Mouse (Mus musculus) mouse trophoblast stem cell (cell line): ENCODE measurements around the gene Hist1h1e.

ENCODE experiments used
- in situ Hi-C, 2 experiments: fragments of 300-500 bp; cut with MseI, MboI; formaldehyde crosslinking; loops; 2 replicates in 1 of 2; 3 replicates in 1 of 2; pipeline ENCODE4 v1.15.1; 2025

Gene Hist1h1e

GRCm38 (mm10) chr13:23622175-23622671 is at the start of gene Hist1h1e:
Gene Hist1h1e, minus strand, starts transcription at chr13:23622558.
- in situ Hi-C loops, result loop anchor here in 1 of 2 experiments (10.0 kb wide), 1 partner anchor 53 kb away; no protein-coding TSS in a partner anchor

DNA sequence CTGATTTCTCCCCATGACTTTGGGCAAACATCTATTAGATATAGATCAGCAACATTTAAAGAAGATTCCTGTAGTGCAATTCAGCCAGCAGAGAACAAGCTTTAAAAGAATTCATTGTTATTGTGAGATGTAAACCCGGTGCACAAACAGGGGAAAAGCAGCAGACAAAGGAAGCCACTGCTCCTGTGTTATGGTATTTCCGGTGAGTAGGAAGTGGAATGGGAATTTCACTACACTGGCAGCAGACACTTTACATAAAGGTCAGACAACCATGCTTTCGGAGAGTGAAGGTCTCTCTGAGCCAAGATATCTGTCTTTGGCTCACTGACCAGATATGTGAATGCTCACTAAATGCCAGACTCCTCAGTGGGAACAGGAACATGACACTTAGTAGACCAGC is 40.2 kb upstream of the Hist1h1e start:
- in situ Hi-C loops, result no loop called here

- in situ Hi-C loops, result no loop called here
These were observed 37.4 kb upstream of the Hist1h1e start for GRCm38 (mm10) chr13:23659636-23660366.

GRCm38 (mm10) chr13:23630653-23631052 is 8.3 kb upstream of the Hist1h1e start:
- in situ Hi-C loops, result loop anchor here in 1 of 2 experiments (5.0 kb wide), 1 partner anchor 62 kb away; no protein-coding TSS in a partner anchor

GRCm38 (mm10) chr13:23622861-23623450 is 598 bp upstream of the Hist1h1e start:
- in situ Hi-C loops, result loop anchor here in 1 of 2 experiments (10.0 kb wide), 1 partner anchor 52 kb away; no protein-coding TSS in a partner anchor

GRCm38 (mm10) chr13:23621532-23622174 is 705 bp downstream of the Hist1h1e start:
- in situ Hi-C loops, result loop anchor here in 1 of 2 experiments (10.0 kb wide), 1 partner anchor 53 kb away; no protein-coding TSS in a partner anchor

DNA sequence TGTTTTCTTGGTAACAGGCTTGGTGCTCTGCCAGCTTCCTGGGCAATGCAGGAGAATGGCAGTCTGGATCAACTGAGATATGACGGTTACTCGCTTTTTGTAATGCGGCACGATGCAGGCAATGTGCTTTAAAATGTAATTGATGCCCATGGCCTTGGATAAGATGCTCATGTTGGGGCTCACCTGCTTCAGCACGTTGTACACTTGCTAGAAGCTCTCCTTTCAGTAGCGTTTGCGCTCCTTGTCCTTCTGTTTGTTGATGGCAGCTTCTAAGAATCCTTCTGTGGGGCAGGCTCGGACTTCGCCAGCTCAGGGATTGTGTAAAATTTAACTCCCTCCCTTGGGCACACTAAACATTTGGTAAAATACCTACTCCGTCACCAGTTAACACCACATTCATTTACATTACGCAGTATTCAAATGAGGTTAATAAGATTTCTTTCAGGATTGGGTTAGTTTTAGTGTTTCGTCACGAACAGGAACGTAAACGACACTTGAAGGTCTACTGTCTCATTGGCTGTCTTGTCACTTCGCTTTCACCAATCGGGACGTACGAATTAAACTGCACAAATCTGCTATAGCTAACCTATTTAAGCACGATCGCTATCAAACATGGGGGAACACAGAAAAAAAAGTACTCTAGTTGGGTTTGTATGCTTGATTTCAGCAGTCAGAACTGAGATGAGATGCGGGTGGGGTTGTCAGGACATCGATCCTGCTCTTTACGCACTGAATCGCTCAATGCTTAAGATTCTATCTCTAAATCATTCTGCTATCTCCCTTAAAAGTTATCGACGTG is 1.4 kb downstream of the Hist1h1e start, which contains the start of gene Hist1h2be:
Gene Hist1h2be, minus strand, starts transcription at position 392 of the 799 bp plus-strand sequence.
- in situ Hi-C loops, result loop anchor here in 1 of 2 experiments (10.0 kb wide), 1 partner anchor 54 kb away; no protein-coding TSS in a partner anchor

DNA sequence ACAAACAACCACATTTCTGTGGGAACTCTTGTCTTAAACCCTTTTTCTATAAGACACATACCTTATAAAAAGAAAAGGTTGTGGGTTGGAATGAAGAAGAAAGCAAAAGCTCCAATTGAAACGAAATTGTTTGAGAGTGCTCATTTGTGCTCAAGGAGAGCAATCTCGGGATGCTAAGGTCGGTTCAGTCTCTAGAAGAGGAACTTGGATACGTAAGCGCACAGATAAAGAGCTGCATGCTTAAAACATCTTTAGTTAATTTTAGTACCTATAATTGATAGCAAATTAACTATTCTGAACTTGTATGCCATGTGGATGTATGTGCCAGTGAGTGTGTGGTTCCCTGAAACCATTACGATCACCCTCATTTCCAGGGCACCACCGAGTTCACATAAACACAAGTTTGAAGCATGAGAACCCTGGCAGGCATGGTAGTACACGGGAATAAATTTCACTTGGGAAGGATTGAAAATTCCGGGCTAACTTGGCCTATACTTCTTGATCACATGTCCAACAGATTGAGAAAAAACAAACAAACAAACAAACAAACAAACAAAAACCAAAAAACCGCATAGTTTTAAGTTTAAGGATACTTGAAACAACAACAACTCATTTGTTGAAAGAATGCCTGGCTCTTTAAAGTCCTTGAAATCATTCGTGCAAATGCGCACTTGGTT is 2.2 kb downstream of the Hist1h1e start:
- in situ Hi-C loops, result loop anchor here in 1 of 2 experiments (10.0 kb wide), 1 partner anchor 55 kb away; no protein-coding TSS in a partner anchor

DNA sequence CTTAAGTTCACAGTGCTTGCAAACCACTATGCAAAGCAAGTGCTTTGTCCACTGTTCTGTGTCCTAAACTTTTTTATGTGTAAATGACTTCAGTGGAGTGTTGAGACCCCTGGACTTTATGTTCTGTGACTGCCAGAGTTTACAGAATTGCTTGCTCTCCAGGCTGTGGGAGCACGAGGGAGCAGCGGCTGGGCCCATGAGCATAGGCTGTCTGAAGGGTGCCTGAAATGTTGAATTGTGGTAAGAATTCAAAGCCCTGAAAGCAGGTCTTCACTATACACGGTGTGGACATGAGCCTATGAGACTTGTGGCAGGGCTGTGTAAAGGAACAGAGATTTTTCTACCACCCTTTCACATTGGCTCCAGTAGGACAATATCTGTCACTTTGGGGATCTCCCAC is 10.7 kb downstream of the Hist1h1e start:
- in situ Hi-C loops, result no loop called here

DNA sequence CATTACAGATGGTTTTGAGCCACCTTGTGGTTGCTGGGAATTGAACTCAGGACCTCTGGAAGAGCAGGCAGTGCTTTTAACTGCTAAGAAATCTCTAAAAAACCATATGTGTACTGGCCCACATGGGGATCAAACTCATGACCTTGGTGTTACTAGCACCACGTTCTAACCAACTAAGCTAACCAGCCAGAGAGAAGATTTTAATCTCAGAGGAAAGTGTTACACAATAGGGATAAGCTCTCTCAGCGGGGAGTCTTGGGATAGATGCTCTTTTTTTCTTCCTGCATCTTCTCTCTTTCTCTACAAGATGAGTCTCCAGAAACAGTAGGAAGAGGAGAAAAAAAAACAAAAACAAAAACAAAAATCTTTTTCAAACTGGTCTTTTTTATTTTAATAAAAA is 12.0 kb downstream of the Hist1h1e start:
- in situ Hi-C loops, result no loop called here

DNA sequence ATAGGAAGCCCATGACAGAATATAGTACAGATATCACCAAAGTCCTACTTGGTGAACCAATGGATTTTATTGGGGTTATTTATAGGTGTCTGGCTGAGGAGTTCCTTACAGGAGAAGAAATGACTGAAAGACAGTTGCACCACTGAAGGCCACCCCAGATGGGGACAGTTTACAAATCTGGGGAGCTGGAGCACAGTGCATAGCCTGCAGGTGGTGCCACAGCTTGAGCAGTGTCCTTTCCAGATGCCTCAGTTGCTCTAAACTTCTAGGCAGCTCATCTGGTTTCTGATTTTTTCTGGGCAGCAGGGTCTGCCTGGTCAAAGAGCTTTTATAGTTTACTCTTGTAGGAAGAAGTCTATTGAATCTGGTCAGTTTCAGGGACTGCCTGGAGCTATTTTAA is 12.5 kb downstream of the Hist1h1e start:
- in situ Hi-C loops, result no loop called here

- in situ Hi-C loops, result no loop called here
These were observed 13.1 kb downstream of the Hist1h1e start for GRCm38 (mm10) chr13:23609209-23609608.

- in situ Hi-C loops, result no loop called here
These were observed 17.3 kb downstream of the Hist1h1e start for GRCm38 (mm10) chr13:23605052-23605451.

- in situ Hi-C loops, result no loop called here
These were observed 17.9 kb downstream of the Hist1h1e start for GRCm38 (mm10) chr13:23604452-23604851.

- in situ Hi-C loops, result no loop called here
These were observed 19.1 kb downstream of the Hist1h1e start for GRCm38 (mm10) chr13:23603182-23603699.

GRCm38 (mm10) chr13:23597957-23598356 is 24.4 kb downstream of the Hist1h1e start:
- in situ Hi-C loops, result no loop called here

- in situ Hi-C loops, result no loop called here
These were observed 26.6 kb downstream of the Hist1h1e start for GRCm38 (mm10) chr13:23595622-23596372.

GRCm38 (mm10) chr13:23595185-23595584 is 27.2 kb downstream of the Hist1h1e start:
- in situ Hi-C loops, result no loop called here

- in situ Hi-C loops, result no loop called here
These were observed 29.1 kb downstream of the Hist1h1e start for GRCm38 (mm10) chr13:23593051-23593770.
